ENCODE assay signal across 27 mouse cellular contexts in the genomic region with DNA sequence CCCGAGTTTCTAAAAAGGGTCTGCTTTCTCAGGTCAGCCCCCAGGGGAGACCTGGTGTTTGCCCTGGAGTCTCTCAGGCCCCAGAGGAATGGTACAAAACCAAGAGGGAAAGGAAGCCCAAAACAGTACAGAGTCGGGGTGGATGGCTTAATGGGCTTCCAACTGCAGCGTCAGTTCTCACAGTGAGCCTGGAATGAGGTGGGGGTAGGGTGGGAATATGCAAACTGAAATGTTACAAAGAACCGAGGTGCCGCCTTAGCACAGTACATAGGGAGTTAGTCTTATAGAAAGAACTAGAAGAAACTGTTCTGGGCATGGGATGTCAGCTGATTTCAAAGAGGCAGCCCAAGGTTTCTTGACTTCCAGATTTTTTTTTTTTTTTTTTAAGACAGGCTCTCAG. TPM values are rescaled to one million over a fixed set of nuclear protein-coding genes. Genes with fewer than 3 reads are reported as not detected.
DNase-seq lines count a peak whose midpoint lies in the region; ATAC-seq lines count a peak whose summit lies in the region.
"Had no signal": no experiment of that assay in that cellular context is flagged by ENCODE, and none has a peak within 500 bp of the region (broad histone marks: within the 10 kb centered on the region; RNA-seq: fewer than 3 reads in every experiment).

No protein-coding gene starts in this region.

- H3K27me3 ChIP-seq in heart, embryonic 11.5 days (ENCODE audit: control insufficient read depth, insufficient read depth, low read length): no peaks in the 10 kb centered on the region
- H3K27me3 ChIP-seq: CH12.LX; embryonic facial prominence, embryonic 13.5 days; forebrain, embryonic 12.5 days; forebrain, embryonic 15.5 days; hindbrain, embryonic 13.5 days had no signal

- no peaks in the 10 kb centered on the region for H3K9me3 ChIP-seq in heart, embryonic 11.5 days (replicated peaks; ENCODE audit: control insufficient read depth, low read length)
- H3K9me3 ChIP-seq: embryonic facial prominence, embryonic 10.5 days; embryonic facial prominence, embryonic 13.5 days; forebrain, embryonic 12.5 days; forebrain, embryonic 15.5 days; heart, embryonic 10.5 days; hindbrain, embryonic 13.5 days had no signal

- WGBS in heart, embryonic 11.5 days (ENCODE audit: insufficient replicate concordance): 41% methylated on average over 5 of the region's 5 CpGs

- H3K4me2 ChIP-seq in heart, embryonic 11.5 days: no peak overlapping the region
- H3K4me2 ChIP-seq: embryonic facial prominence, embryonic 13.5 days; forebrain, embryonic 12.5 days; forebrain, embryonic 15.5 days; hindbrain, embryonic 13.5 days had no signal

- H3K4me1 ChIP-seq in heart, embryonic 11.5 days (ENCODE audit: control insufficient read depth, insufficient read depth, low read length): no peaks in the 10 kb centered on the region
- H3K4me1 ChIP-seq: embryonic facial prominence, embryonic 13.5 days; forebrain, embryonic 12.5 days; forebrain, embryonic 15.5 days; hindbrain, embryonic 13.5 days had no signal

- no peak overlapping the region for H3K9ac ChIP-seq in heart, embryonic 11.5 days (ENCODE audit: low read depth, low read length)
- H3K9ac ChIP-seq: embryonic facial prominence, embryonic 13.5 days; forebrain, embryonic 12.5 days; forebrain, embryonic 15.5 days; hindbrain, embryonic 13.5 days had no signal

- no peak overlapping the region for H3K27ac ChIP-seq in heart, embryonic 11.5 days (ENCODE audit: low read depth, low read length)
- H3K27ac ChIP-seq: embryonic facial prominence, embryonic 10.5 days; embryonic facial prominence, embryonic 13.5 days; forebrain, embryonic 12.5 days; forebrain, embryonic 15.5 days; heart, adult 2 months; heart, embryonic 10.5 days; hindbrain, embryonic 13.5 days had no signal

- H3K36me3 ChIP-seq in heart, embryonic 11.5 days (ENCODE audit: control insufficient read depth, insufficient read depth, low read length): no peaks in the 10 kb centered on the region
- H3K36me3 ChIP-seq: embryonic facial prominence, embryonic 10.5 days; embryonic facial prominence, embryonic 13.5 days; forebrain, embryonic 12.5 days; forebrain, embryonic 15.5 days; heart, embryonic 10.5 days; hindbrain, embryonic 13.5 days had no signal

- no peak overlapping the region for H3K4me3 ChIP-seq in heart, embryonic 11.5 days (ENCODE audit: low read depth, low read length)
- H3K4me3 ChIP-seq: embryonic facial prominence, embryonic 10.5 days; embryonic facial prominence, embryonic 13.5 days; erythroblast, embryonic 14.5 days; forebrain, embryonic 12.5 days; forebrain, embryonic 15.5 days; heart, adult 2 months; heart, embryonic 10.5 days; hindbrain, embryonic 13.5 days had no signal

- no peak for ATAC-seq in heart, embryonic 11.5 days (replicated peaks; ENCODE audit: insufficient number of reproducible peaks, low FRiP score, low TSS enrichment)
- ATAC-seq in monocyte, adult 5-6 weeks (replicated peaks; ENCODE audit: insufficient number of reproducible peaks, low FRiP score, low TSS enrichment, poor library complexity, severe bottlenecking): no peak
- no peak for ATAC-seq in CD4-positive, CD25-positive, alpha-beta regulatory T cell, adult 4 months
- ATAC-seq: forebrain, embryonic 15.5 days; hindbrain, embryonic 16.5 days; inflammation-experienced regulatory T-cells, adult 6 months; intestine, embryonic 16.5 days had no signal

- peak; percentile 82 for DNase-seq in heart, adult 11 months
- DNase-seq in ES-CJ7 (ENCODE audit: low read depth, low spot score): peak; percentile 69
- DNase-seq in ZHBTc4 (ENCODE audit: low read depth, low spot score): peak; percentile 62
- peak; percentile 57 for DNase-seq in testis, postnatal 14 days (ENCODE audit: low spot score)
- no peak for DNase-seq in left cerebral cortex, adult 18-20 months (ENCODE audit: low spot score in 2 of 2)
- DNase-seq: adrenal gland, postnatal 10 days; adrenal gland, postnatal 36 days; cerebellum, adult 18-20 months; cerebellum, adult 9-10 months; cerebellum, postnatal 14 days; embryo, embryonic 11 days; gastrocnemius, postnatal 25 days; heart, adult 2 months had no signal

RNA-seq across cellular contexts. Expression of a gene that starts 11.7 kb away (rescaled TPM):
- 33.9 and 43.8 TPM in 2 replicates for polyA plus RNA-seq in heart, embryonic 11.5 days (2014; fragmentation: Nextera tagmentation; extraction: Ambion mirVana)
- total RNA-seq in monocyte, adult 5-6 weeks (2017): 5.5 to 7.9 TPM (median 6.9 TPM) in 3 replicates
- polyA plus RNA-seq in CD4-positive, CD25-positive, alpha-beta regulatory T cell, adult 4 months (2017; shearing (Covaris generic)): 1 to 10 TPM; 6.7 to 7.9 TPM
- total RNA-seq in left cerebral cortex, adult 18-20 months (2021): 10 to 100 TPM; 17.5 to 19.2 TPM

Comparison
In these comparisons a context has a peak if more than half of its experiments do, and no peak if none do; other contexts are left out.
1. DNase-seq: peak in heart, adult 11 months (single experiment), ES-CJ7 (single experiment), ZHBTc4 (single experiment) and testis, postnatal 14 days (single experiment); none in left cerebral cortex, adult 18-20 months (0 of 2).